Mouse (Mus musculus) CH12.LX (cell line): Measurements from ENCODE around the gene Cd300a. TPM values are rescaled to one million over a fixed set of nuclear protein-coding genes. Genes with fewer than 3 reads are reported as not detected.

Experiments used
- DNase-seq: peaks from one replicate; pipeline ENCODE4 v3.0.0-alpha.2; 2013; ENCODE audit errors: extremely low read depth
- H3K27ac ChIP-seq: 2 replicates; pipeline ENCODE4 v1.5.1; 2012; ENCODE audit warnings: low read depth, mild to moderate bottlenecking, control low read depth, moderate library complexity; ENCODE audit not compliant: insufficient read depth
- H3K27me3 ChIP-seq: replicated peaks from 2 replicates; pipeline ENCODE3; 2012; ENCODE audit warnings: inconsistent platforms
- H3K36me3 ChIP-seq, 2 experiments: replicated peaks in 1 of 2; 2 replicates each; pipeline versions ENCODE3 to v1.6.1; 2012; ENCODE audit warnings: inconsistent platforms in 1 of 2, low read length in 1 of 2, mild to moderate bottlenecking in 1 of 2, mixed read lengths in 1 of 2, moderate library complexity in 1 of 2; ENCODE audit not compliant: control insufficient read depth in 1 of 2, insufficient read depth in 1 of 2
- H3K4me1 ChIP-seq, 2 experiments: 2 replicates each; pipeline ENCODE4 v1.6.1; 2012; ENCODE audit warnings: inconsistent platforms in 1 of 2, moderate library complexity in 1 of 2; ENCODE audit not compliant: insufficient read depth in 2 of 2, control insufficient read depth in 1 of 2
- H3K4me2 ChIP-seq: 2 replicates; pipeline ENCODE4 v1.6.1; 2012; ENCODE audit warnings: low read depth, mild to moderate bottlenecking, control low read depth; ENCODE audit not compliant: poor library complexity, insufficient read depth, severe bottlenecking
- H3K4me3 ChIP-seq, 3 experiments: fragments of 150-350 bp in 1 of 3; sonication (generic) in 1 of 3; replicated peaks in 1 of 3; 2 replicates each; pipeline versions ENCODE3 to v1.5.1; 2011 to 2012; ENCODE audit warnings: low read depth in 2 of 3, low read length in 2 of 3, mild to moderate bottlenecking in 2 of 3, moderate library complexity in 2 of 3, control low read depth in 1 of 3, improper control_type of control experiment in 1 of 3, inconsistent platforms in 1 of 3, mixed read lengths in 1 of 3; ENCODE audit not compliant: poor library complexity in 1 of 3
- H3K79me2 ChIP-seq: replicated peaks from 2 replicates; pipeline ENCODE4 v1.6.1; 2012; ENCODE audit warnings: mild to moderate bottlenecking, moderate library complexity; ENCODE audit not compliant: control insufficient read depth, poor library complexity, insufficient read depth, severe bottlenecking; ENCODE audit errors: extremely low read depth
- H3K9ac ChIP-seq: 2 replicates; pipeline ENCODE4 v1.6.1; 2012; ENCODE audit warnings: low read depth, mild to moderate bottlenecking, control low read depth, moderate library complexity; ENCODE audit not compliant: insufficient read depth
- H3K9me3 ChIP-seq: replicated peaks from 2 replicates; pipeline ENCODE3; 2012; ENCODE audit warnings: low read length, inconsistent platforms, mixed read lengths
- BHLHE40 ChIP-seq: IDR thresholded peaks from 2 replicates; pipeline ENCODE4 v1.6.1; 2011; ENCODE audit warnings: mild to moderate bottlenecking, low read depth, low read length, improper control_type of control experiment
- CHD1 ChIP-seq: IDR thresholded peaks from 2 replicates; pipeline ENCODE4 v1.6.1; 2012; ENCODE audit warnings: low read depth, low read length, improper control_type of control experiment, inconsistent platforms
- CHD2 ChIP-seq: IDR thresholded peaks from 2 replicates; pipeline ENCODE4 v1.6.1; 2011; ENCODE audit warnings: low read length, improper control_type of control experiment
- CTCF ChIP-seq, 2 experiments: IDR thresholded peaks in 1 of 2; conservative IDR thresholded peaks in 1 of 2; 2 replicates each; pipeline ENCODE4 v1.5.1; 2011 to 2012; ENCODE audit warnings: low read depth in 2 of 2, low read length in 2 of 2, improper control_type of control experiment in 1 of 2, inconsistent platforms in 1 of 2, mild to moderate bottlenecking in 1 of 2, moderate library complexity in 1 of 2
- ETS1 ChIP-seq: conservative IDR thresholded peaks from 2 replicates; pipeline ENCODE4 v1.6.1; 2012; ENCODE audit warnings: low read depth, mild to moderate bottlenecking, inconsistent platforms, low read length, improper control_type of control experiment, moderate library complexity
- GABPA ChIP-seq: IDR thresholded peaks from 2 replicates; pipeline ENCODE4 v1.6.1; 2012; ENCODE audit warnings: low read depth, low read length, improper control_type of control experiment, inconsistent platforms; ENCODE audit not compliant: insufficient replicate concordance
- HCFC1 ChIP-seq: IDR thresholded peaks from 2 replicates; pipeline ENCODE4 v1.6.1; 2012; ENCODE audit warnings: low read depth, mild to moderate bottlenecking, inconsistent platforms, low read length, improper control_type of control experiment
- IRF4 ChIP-seq: IDR thresholded peaks from 2 replicates; pipeline ENCODE4 v1.6.1; 2014; ENCODE audit warnings: low read depth, mild to moderate bottlenecking, inconsistent platforms, low read length, improper control_type of control experiment
- JUND ChIP-seq: conservative IDR thresholded peaks from 2 replicates; pipeline ENCODE4 v1.6.1; 2011; ENCODE audit warnings: low read depth, low read length, improper control_type of control experiment
- MAZ ChIP-seq: IDR thresholded peaks from 2 replicates; pipeline ENCODE4 v1.6.1; 2012; ENCODE audit warnings: low read depth, mild to moderate bottlenecking, inconsistent platforms, low read length, improper control_type of control experiment, moderate library complexity
- MXI1 ChIP-seq: IDR thresholded peaks from 2 replicates; pipeline ENCODE4 v1.6.1; 2011; ENCODE audit warnings: mild to moderate bottlenecking, low read depth, low read length, improper control_type of control experiment
- MYC ChIP-seq: IDR thresholded peaks from 2 replicates; pipeline ENCODE4 v1.6.1; 2011; ENCODE audit warnings: low read depth, mild to moderate bottlenecking, improper control_type of control experiment, low read length
- PAX5 ChIP-seq: IDR thresholded peaks from 2 replicates; pipeline ENCODE4 v1.6.1; 2012; ENCODE audit warnings: low read length, inconsistent platforms, mixed read lengths
- POLR2A ChIP-seq: IDR thresholded peaks from 2 replicates; pipeline ENCODE4 v1.6.1; 2011; ENCODE audit warnings: low read depth, mild to moderate bottlenecking, improper control_type of control experiment, low read length
- RAD21 ChIP-seq: IDR thresholded peaks from 2 replicates; pipeline ENCODE4 v1.6.1; 2011; ENCODE audit warnings: low read depth, mild to moderate bottlenecking, low read length, improper control_type of control experiment, moderate library complexity
- RCOR1 ChIP-seq: conservative IDR thresholded peaks from 2 replicates; pipeline ENCODE4 v1.6.1; 2012; ENCODE audit warnings: low read depth, mild to moderate bottlenecking, inconsistent platforms, low read length, improper control_type of control experiment
- SMC3 ChIP-seq: IDR thresholded peaks from 2 replicates; pipeline ENCODE4 v1.6.1; 2011; ENCODE audit warnings: low read depth, low read length, improper control_type of control experiment
- TBP ChIP-seq: conservative IDR thresholded peaks from 2 replicates; pipeline ENCODE4 v1.6.1; 2011; ENCODE audit warnings: low read depth, low read length, improper control_type of control experiment
- TCF12 ChIP-seq: IDR thresholded peaks from 2 replicates; pipeline ENCODE4 v1.6.1; 2014; ENCODE audit warnings: low read depth, mild to moderate bottlenecking, inconsistent platforms, low read length, improper control_type of control experiment
- UBTF ChIP-seq: IDR thresholded peaks from 2 replicates; pipeline ENCODE4 v1.6.1; 2012; ENCODE audit warnings: low read depth, mild to moderate bottlenecking, inconsistent platforms, low read length, improper control_type of control experiment, moderate library complexity
- USF2 ChIP-seq: conservative IDR thresholded peaks from 2 replicates; pipeline ENCODE4 v1.6.1; 2011; ENCODE audit warnings: low read depth, low read length, improper control_type of control experiment
- ZC3H11A ChIP-seq: IDR thresholded peaks from 2 replicates; pipeline ENCODE4 v1.6.1; 2012; ENCODE audit warnings: low read depth, mild to moderate bottlenecking, inconsistent platforms, low read length, improper control_type of control experiment
- ZKSCAN1 ChIP-seq: IDR thresholded peaks from 2 replicates; pipeline ENCODE4 v1.6.1; 2012; ENCODE audit warnings: low read depth, inconsistent platforms, low read length, improper control_type of control experiment, borderline replicate concordance
- dilution Hi-C: fragments of 300-500 bp; cut with MboI; formaldehyde crosslinking; loops from 2 replicates; pipeline ENCODE4 v1.14.3; 2020; ENCODE audit warnings: low sequenced_read_pairs; ENCODE audit not compliant: extremely low pct_unique_long_range_greater_than_20kb, extremely low pct_ligation_motif_present
- in situ Hi-C: fragments of 300-500 bp; cut with MboI; formaldehyde crosslinking; loops from 3 replicates; pipeline ENCODE4 v1.14.3; 2019; ENCODE audit warnings: low sequenced_read_pairs, low pct_ligation_motif_present, low pct_unique_long_range_greater_than_20kb, mixed read lengths
- polyA plus RNA-seq: library from polyadenylated mRNA; unstranded; fragments of >175 nt; gene quantifications from 2 replicates; pipeline ENCODE4 v1.2.1, GENCODE M21; 2012; ENCODE audit warnings: low read depth; ENCODE audit not compliant: insufficient read length
- total RNA-seq, 2 experiments: library from RNA; depleted of rRNA; stranded (reverse); fragments of 300-350 nt in 1 of 2; fragments of >200 nt in 1 of 2; gene quantifications; 2 replicates each; pipeline ENCODE4 v1.2.3; 2012 to 2014

Gene Cd300a
- total and polyA plus RNA-seq, 3 experiments = 0.13 to 1.0 (median 0.32) TPM

DNA sequence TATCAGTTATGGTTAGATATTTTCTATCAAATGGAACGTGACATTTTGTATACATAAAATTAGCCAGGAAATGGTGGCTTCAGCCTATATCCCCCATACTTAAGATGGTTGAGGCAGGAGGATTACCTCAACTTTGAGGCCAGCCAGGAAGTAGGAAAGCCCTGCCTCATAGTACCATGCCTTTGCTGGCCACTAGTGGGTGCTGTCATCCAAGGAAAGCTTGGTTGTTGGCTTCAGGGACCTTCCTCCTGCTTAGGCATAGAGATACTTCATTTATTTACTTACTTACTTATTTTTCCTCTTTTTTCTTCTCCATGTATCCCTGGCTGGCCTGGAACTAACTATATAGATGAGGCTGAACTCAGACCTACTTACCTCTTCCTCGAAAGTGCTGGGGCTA, 31.2 kb upstream of the Cd300a start:
- peak; percentile 41 for DNase-seq
- Histone ChIP-seq H3K4me1 (peaks cover 3 to 16% of the 10 kb centered on the region in 2 experiments; a peak in 1 of 4 replicates), H3K9ac (no peak overlapping the region), H3K79me2 (no peaks in the 10 kb centered on the region), H3K4me2 (no peak overlapping the region), H3K4me3 (no peak overlapping the region), H3K27ac (no peak overlapping the region), H3K27me3 (peaks cover 4% of the 10 kb centered on the region), H3K9me3 (peaks cover 7% of the 10 kb centered on the region), H3K36me3 (no peaks in the 10 kb centered on the region)
- dilution Hi-C loops = no loop called here
- in situ Hi-C loops = no loop called here
- no peak for TF ChIP-seq POLR2A
- TF ChIP-seq CTCF (conservative IDR thresholded peaks at IDR 0.05 in 1 of 2, IDR thresholded peaks at IDR 0.05 in 1 of 2; ENCODE audit: low read depth in 2 of 2, low read length in 2 of 2) = peak; percentile 73 to 82
- peak; percentile 58 for TF ChIP-seq SMC3
- TF ChIP-seq RAD21 = peak; percentile 70
- TF ChIP-seq TBP = no peak

DNA sequence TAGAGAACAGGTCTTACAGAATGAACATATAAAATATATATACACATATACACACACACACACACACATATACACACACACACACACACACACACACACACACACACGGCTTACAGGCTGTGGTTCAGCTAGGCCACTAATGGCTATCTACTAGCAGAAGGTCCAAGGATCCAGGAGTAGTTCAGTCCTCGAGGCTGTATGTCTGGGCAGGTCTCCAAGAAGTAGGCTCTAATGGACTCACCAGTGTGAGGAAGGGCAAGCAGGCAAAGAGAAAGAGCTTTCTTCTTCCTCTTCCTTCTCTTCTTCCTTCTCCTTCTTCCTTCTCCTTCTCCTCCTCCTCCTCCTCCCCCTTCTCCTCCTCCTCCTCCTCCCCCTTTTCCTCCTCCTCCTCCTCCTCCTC, 28.8 kb upstream of the Cd300a start:
- H3K4me2 ChIP-seq = no peak overlapping the region
- no peaks in the 10 kb centered on the region for H3K79me2 ChIP-seq
- DNase-seq = no peak
- dilution Hi-C loops (no loop called here), in situ Hi-C loops (no loop called here)
- H3K4me3 ChIP-seq = no peak overlapping the region
- H3K9me3 ChIP-seq = peaks cover 7% of the 10 kb centered on the region
- H3K4me1 ChIP-seq = peaks cover 0 to 9% of the 10 kb centered on the region in 2 experiments; a peak in 1 of 4 replicates
- TF ChIP-seq BHLHE40 (no peak), MXI1 (no peak), MYC (no peak), USF2 (no peak), RCOR1 (no peak), CHD1 (no peak), RAD21 (no peak), IRF4 (no peak), JUND (no peak), ZKSCAN1 (no peak), POLR2A (no peak), HCFC1 (no peak), SMC3 (no peak), GABPA (no peak)
- no peaks in the 10 kb centered on the region for H3K36me3 ChIP-seq
- peaks cover 1% of the 10 kb centered on the region for H3K27me3 ChIP-seq
- H3K9ac ChIP-seq = no peak overlapping the region
- H3K27ac ChIP-seq = no peak overlapping the region

DNA sequence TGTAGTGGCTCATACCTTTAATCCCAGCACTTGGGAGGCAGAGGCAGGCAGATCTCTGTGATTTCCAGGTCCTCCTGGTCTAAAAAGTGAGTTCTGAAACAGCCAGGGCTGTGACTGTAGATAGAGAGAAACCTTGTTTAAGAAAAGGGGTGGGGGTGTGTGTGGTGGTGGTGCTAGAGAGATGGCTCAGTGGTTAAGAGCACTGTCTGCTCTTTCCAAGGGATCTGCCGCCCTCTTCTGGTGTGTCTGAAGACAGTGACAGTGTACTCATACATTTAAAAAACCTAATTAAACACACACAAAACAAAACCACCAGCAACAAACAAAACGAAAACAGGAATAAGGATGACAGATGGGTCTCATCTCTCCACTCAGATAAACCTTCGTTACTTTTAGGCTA, 27.2 kb upstream of the Cd300a start:
- DNase-seq = no peak
- H3K36me3 ChIP-seq = no peaks in the 10 kb centered on the region
- dilution Hi-C loops = no loop called here
- H3K9ac ChIP-seq = no peak overlapping the region
- H3K9me3 ChIP-seq = peaks cover 5% of the 10 kb centered on the region
- H3K4me1 ChIP-seq = peaks cover 8 to 25% of the 10 kb centered on the region in 2 experiments
- TF ChIP-seq ETS1 (no peak), PAX5 (no peak), TCF12 (no peak), SMC3 (peak; percentile 38), RAD21 (peak; percentile 50), IRF4 (no peak), CTCF (conservative IDR thresholded peaks at IDR 0.05 in 1 of 2, IDR thresholded peaks at IDR 0.05 in 1 of 2; ENCODE audit: low read depth in 2 of 2, low read length in 2 of 2) (peak in 1 of 2 experiments; percentile 53; a peak in 2 of 4 replicates), MAZ (no peak), ZC3H11A (no peak), CHD2 (no peak), UBTF (no peak)
- TF ChIP-seq, all 38 proteins: peak for 3
- in situ Hi-C loops = no loop called here
- Histone ChIP-seq H3K27ac (no peak overlapping the region), H3K4me2 (no peak overlapping the region), H3K4me3 (no peak overlapping the region), H3K27me3 (peaks cover 1% of the 10 kb centered on the region), H3K79me2 (no peaks in the 10 kb centered on the region)
